Mouse (Mus musculus) E14TG2a.4 (cell line): ENCODE results near the gene Pafah1b1.

Source experiments
- CTCF ChIP-seq: conservative IDR thresholded peaks from 2 replicates; pipeline ENCODE4 v1.5.1; 2014; ENCODE audit warnings: low read length
- NANOG ChIP-seq: IDR thresholded peaks from 2 replicates; pipeline ENCODE4 v1.6.1; 2014; ENCODE audit warnings: borderline replicate concordance, low read length, mixed read lengths
- POU5F1 ChIP-seq: IDR thresholded peaks from 2 replicates; pipeline ENCODE4 v1.6.1; 2014; ENCODE audit warnings: low read length, borderline replicate concordance

DNA sequence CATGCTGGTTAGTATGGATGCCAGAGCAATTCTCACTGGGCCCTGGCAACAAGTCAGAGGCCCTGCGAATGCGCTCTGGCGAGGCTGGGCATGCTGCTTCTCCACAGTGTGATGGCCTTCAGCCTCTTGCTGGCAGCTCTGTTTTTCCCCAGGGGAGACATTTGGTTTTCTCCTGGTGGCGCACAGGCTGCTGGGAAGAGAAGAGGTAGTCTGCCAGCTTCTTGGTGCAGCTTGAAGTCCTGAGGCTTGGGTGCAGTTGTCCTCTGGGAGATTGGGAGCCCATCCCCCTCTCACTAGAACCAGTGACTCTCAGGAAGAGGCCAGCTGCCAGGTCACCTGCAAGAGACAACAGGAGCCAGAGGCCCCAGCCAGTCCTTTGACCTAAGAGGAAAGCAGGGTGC, 71.7 kb downstream of the Pafah1b1 start:
- no peak for TF ChIP-seq CTCF
- no peak for TF ChIP-seq NANOG
- TF ChIP-seq POU5F1 = no peak
